Mouse (Mus musculus) midbrain, embryonic 11.5 days (tissue): ENCODE measurements around the gene Map1lc3a. TPM values are rescaled to one million over a fixed set of nuclear protein-coding genes. Genes with fewer than 3 reads are reported as not detected.

Experiments used
- ATAC-seq: fragments of 200-750 bp; cut with Nextera tagmentation; 2 replicates; pipeline ENCODE4 v1.8.0; 2017; ENCODE audit warnings: moderate TSS enrichment, moderate library complexity; ENCODE audit not compliant: low FRiP score
- DNase-seq: peaks from one replicate; pipeline ENCODE4 v3.0.0; 2015; ENCODE audit warnings: low spot score; ENCODE audit errors: missing footprints
- H3K27ac ChIP-seq: fragments of 300-500 bp; sonication (generic); 2 replicates; pipeline ENCODE4 v1.5.1; 2014; ENCODE audit warnings: low read depth, low read length
- H3K27me3 ChIP-seq: fragments of 300-500 bp; sonication (generic); 2 replicates; pipeline ENCODE4 v1.6.1; 2014; ENCODE audit warnings: mild to moderate bottlenecking, low read length, moderate library complexity, mixed read lengths; ENCODE audit not compliant: control insufficient read depth, insufficient read depth
- H3K36me3 ChIP-seq: fragments of 300-500 bp; sonication (generic); 2 replicates; pipeline ENCODE4 v1.6.1; 2014; ENCODE audit warnings: mild to moderate bottlenecking, low read length, moderate library complexity, mixed read lengths; ENCODE audit not compliant: control insufficient read depth, insufficient read depth
- H3K4me1 ChIP-seq: fragments of 300-500 bp; sonication (generic); 2 replicates; pipeline ENCODE4 v1.6.1; 2014; ENCODE audit warnings: low read length; ENCODE audit not compliant: control insufficient read depth, insufficient read depth
- H3K4me2 ChIP-seq: fragments of 300-500 bp; sonication (generic); 2 replicates; pipeline ENCODE4 v1.6.1; 2014; ENCODE audit warnings: mild to moderate bottlenecking, moderate library complexity
- H3K4me3 ChIP-seq: fragments of 300-500 bp; sonication (generic); 2 replicates; pipeline ENCODE4 v1.5.1; 2014; ENCODE audit warnings: low read depth, low read length
- H3K9ac ChIP-seq: fragments of 300-500 bp; sonication (generic); 2 replicates; pipeline ENCODE4 v1.6.1; 2014; ENCODE audit warnings: low read length
- H3K9me3 ChIP-seq: fragments of 300-500 bp; sonication (generic); 2 replicates; pipeline ENCODE4 v1.6.1; 2016; ENCODE audit warnings: low read length; ENCODE audit not compliant: control insufficient read depth
- WGBS: fragments of 180-500 bp; shearing (Covaris S2); extraction: QIAGEN DNeasy Blood & Tissue Kit; methylation state at CpG from one replicate; pipeline ENCODE4 v1.1.7; 2014; 5-methylcytosine and 5-hydroxymethylcytosine counted together
- polyA plus RNA-seq: library from polyadenylated mRNA; unstranded; fragments of >200 nt; fragmentation: Nextera tagmentation; extraction: Ambion mirVana; gene quantifications from 2 replicates; pipeline ENCODE4 v1.2.1, GENCODE M21; 2014

The Map1lc3a gene
- 118 and 130 TPM in 2 replicates for polyA plus RNA-seq

DNA sequence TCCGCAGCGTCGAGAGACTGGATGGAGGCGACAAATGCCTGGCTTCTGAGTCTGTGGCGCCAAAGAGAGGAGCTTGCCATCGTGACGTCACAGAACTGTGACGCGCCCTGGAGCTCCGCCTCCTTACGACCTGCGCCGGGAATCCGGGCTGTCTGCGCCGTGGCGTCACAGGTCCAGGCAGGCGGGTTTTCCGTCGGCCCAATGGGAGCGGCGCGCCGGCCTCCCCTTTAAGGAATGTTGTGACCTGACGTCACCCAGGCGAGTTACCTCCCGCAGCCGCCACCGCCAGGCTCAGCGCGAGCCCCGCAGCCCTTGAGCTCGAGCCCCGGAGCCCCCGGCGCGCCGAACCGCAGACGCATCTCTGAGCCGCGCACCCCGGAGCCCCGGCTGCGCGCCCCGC, at the start of gene Map1lc3a:
Map1lc3a (plus strand) TSS at position 103 of the 400 bp plus-strand sequence.
- 2% methylated on average over 47 of the region's 47 CpGs for WGBS
- Histone ChIP-seq H3K9ac (peak within 1 kb of the TSS; percentile 84), H3K9me3 (no peaks in the 10 kb centered on the region), H3K27me3 (no peaks in the 10 kb centered on the region), H3K4me2 (peak within 1 kb of the TSS; percentile 73), H3K4me1 (peaks cover 7% of the 10 kb centered on the region), H3K27ac (no peak within 1 kb of the TSS), H3K4me3 (peak within 1 kb of the TSS; percentile 90), H3K36me3 (no peaks in the 10 kb centered on the region)
- ATAC-seq (peak; percentile 91), DNase-seq (peak; percentile 99)

DNA sequence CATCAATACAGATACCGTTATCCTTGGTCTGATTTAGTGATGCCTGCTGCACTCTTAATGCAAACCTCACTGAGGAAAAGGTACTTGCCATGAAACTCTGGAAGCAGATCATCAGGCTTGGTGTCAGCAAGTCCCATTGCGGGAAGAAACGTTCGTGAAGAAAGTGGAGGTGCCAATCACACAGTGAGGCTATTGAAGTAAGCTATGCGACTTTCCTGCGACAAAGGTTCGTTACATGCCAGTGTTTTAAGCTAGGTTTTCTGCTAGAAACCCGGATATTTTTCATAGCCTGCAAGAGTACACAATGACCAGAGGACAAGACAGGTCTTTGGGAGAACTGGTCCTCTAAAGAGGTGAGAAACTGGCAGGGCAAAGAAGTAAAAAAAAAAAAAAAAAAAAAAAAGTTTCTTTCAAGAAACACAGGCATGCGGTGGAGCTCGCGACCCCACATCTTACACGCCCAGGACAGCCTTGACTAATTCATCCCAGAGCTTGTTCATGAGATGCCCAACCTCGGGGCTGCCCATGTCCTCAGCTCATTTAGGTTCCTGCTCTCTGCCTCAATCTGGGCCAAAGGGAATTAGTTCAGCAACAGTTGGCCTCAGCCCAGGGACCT, 40.2 kb upstream of the Map1lc3a start:
- peak; percentile 93 for DNase-seq
- 6% methylated on average over 13 of the region's 13 CpGs for WGBS

DNA sequence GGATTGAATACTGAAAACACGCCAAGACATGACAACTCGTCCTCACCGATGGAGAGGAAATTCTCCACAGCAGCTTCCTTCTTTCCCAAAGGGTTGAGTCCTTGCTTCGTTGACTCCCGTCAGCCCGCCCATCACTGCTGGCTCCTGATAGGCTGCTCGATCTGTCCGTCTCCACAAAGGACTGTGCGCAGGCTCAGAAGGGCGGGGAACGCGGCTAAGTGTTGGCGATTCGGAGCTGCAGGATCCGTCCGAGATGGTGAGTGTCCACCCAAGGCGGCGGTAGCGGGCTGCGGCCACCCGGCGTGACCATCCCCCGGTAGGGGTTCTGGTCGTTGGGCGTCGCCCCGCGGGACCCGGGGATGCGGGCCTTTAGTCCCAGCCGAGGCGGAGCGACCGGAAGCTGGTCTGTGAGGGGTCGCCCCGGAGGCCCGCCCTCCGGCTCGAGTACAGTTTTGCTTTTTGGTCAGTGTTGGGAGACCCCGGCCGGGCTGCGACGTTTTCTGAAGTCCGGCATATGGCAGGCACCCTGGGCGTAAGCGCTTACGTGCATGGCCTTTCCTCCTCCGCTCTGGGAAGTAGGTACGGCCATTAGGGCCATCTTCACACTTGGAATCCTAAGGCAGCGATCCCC, 39.6 kb upstream of the Map1lc3a start, which contains the start of gene Dynlrb1:
Dynlrb1 (plus strand) TSS at position 172 of the 631 bp plus-strand sequence.
- H3K9me3 ChIP-seq = no peaks in the 10 kb centered on the region
- no peaks in the 10 kb centered on the region for H3K27me3 ChIP-seq
- peaks cover 14% of the 10 kb centered on the region for H3K4me1 ChIP-seq
- DNase-seq (peak; percentile 100), ATAC-seq (peak; percentile 100)
- peak within 1 kb of the TSS; percentile 83 for H3K27ac ChIP-seq
- H3K4me3 ChIP-seq = peak within 1 kb of the TSS; percentile 80
- peak within 1 kb of the TSS; percentile 83 for H3K4me2 ChIP-seq
- H3K36me3 ChIP-seq = no peaks in the 10 kb centered on the region
- H3K9ac ChIP-seq = peak within 1 kb of the TSS; percentile 93
- under 1% methylated on average over 50 of the region's 50 CpGs for WGBS

More for the DNA sequence above, 40.2 kb upstream of the Map1lc3a start:
- H3K4me2 ChIP-seq = peak overlapping the region; percentile 83
- H3K36me3 ChIP-seq = no peaks in the 10 kb centered on the region
- peak overlapping the region; percentile 93 for H3K9ac ChIP-seq
- H3K27me3 ChIP-seq = no peaks in the 10 kb centered on the region
- H3K27ac ChIP-seq = peak overlapping the region; percentile 83; the same call in 1 of the 2 replicates
- peak; percentile 87 for ATAC-seq
- H3K9me3 ChIP-seq = no peaks in the 10 kb centered on the region
- peak overlapping the region; percentile 80 for H3K4me3 ChIP-seq
- peaks cover 14% of the 10 kb centered on the region for H3K4me1 ChIP-seq

DNA sequence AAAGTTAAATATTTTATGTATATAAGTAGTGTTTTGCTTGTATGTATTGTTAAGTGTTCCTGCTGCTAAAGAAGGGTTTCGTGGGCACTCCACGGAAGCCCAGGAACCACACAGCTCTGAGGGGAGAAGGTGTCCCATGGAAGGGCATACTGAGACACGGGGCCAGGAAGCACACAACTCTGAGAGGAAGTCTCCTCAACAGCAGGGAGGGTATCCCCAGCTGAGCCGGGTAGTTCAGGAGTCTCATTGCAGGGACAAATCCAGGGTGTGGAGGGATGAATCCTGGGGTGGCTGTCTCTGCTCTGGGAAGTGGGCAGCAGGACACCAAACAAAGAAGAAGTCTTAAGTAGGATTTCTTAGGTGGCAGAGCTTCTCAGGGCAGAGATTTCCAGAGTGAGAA, 38.8 kb upstream of the Map1lc3a start:
- ATAC-seq (no peak), DNase-seq (no peak)

DNA sequence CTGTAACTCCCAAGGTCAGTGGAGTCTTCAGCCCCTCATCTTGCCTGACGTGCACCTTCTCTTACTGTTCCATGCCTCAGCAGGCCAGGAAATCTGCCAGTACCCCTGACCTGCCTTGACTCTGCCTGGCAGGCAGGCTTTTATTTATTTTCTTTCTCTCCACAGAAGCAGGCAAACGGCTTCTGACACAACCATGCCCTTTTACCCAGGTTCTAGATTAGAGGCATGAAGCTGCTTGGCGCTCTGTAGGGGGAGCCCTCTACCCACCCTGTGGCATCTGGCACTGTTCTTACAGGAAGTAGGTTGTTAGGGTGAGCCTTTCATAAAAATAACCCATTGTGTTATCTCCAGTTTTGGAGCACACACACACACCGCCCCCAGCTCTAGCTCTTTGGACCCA, 35.2 kb upstream of the Map1lc3a start:
- Histone ChIP-seq H3K27ac (no peak overlapping the region), H3K27me3 (no peaks in the 10 kb centered on the region), H3K4me3 (no peak overlapping the region), H3K4me1 (peaks cover 11% of the 10 kb centered on the region), H3K9me3 (no peaks in the 10 kb centered on the region), H3K4me2 (no peak overlapping the region), H3K9ac (no peak overlapping the region), H3K36me3 (peaks cover 11% of the 10 kb centered on the region)
- WGBS = 77% methylated on average over 4 of the region's 4 CpGs
- no peak for DNase-seq
- ATAC-seq = no peak

More for the DNA sequence above, 38.8 kb upstream of the Map1lc3a start:
- Histone ChIP-seq H3K27me3 (no peaks in the 10 kb centered on the region), H3K4me1 (peaks cover 14% of the 10 kb centered on the region), H3K27ac (no peak overlapping the region), H3K36me3 (no peaks in the 10 kb centered on the region), H3K9ac (peak overlapping the region; percentile 93), H3K9me3 (no peaks in the 10 kb centered on the region), H3K4me3 (peak overlapping the region; percentile 80), H3K4me2 (peak overlapping the region; percentile 83)
- 15% methylated on average over 4 of the region's 4 CpGs for WGBS

DNA sequence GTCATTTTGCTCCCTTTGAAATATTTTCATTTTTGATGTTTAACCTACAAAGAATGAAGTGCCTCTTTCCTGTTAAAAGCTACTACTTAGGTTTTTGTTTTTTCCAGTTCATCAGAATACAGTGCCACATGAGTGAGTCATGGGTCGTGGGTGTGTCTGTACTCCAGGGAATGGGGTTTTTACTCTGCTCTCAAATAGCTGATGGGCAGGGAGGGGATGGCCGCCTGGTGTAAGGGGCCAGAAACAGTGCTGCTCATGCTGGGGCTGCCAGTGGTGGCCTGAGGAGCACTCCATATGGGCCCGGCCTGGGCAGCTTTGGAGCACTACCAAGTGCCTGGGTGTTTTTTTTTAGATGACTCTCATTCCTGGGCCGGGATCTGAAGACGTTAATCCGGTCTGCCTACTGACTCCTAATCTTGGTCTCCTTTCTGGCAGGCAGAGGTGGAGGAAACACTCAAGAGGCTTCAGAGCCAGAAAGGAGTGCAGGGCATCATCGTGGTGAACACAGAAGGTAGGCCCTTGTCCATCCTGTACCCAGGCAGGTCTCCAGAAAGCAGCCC, 33.7 kb upstream of the Map1lc3a start:
- Histone ChIP-seq H3K9me3 (no peaks in the 10 kb centered on the region), H3K27ac (no peak overlapping the region), H3K4me2 (no peak overlapping the region), H3K4me1 (peaks cover 7% of the 10 kb centered on the region), H3K36me3 (peaks cover 18% of the 10 kb centered on the region), H3K27me3 (no peaks in the 10 kb centered on the region), H3K9ac (no peak overlapping the region), H3K4me3 (no peak overlapping the region)
- DNase-seq = no peak
- no peak for ATAC-seq
- WGBS = 93% methylated on average over 7 of the region's 7 CpGs

DNA sequence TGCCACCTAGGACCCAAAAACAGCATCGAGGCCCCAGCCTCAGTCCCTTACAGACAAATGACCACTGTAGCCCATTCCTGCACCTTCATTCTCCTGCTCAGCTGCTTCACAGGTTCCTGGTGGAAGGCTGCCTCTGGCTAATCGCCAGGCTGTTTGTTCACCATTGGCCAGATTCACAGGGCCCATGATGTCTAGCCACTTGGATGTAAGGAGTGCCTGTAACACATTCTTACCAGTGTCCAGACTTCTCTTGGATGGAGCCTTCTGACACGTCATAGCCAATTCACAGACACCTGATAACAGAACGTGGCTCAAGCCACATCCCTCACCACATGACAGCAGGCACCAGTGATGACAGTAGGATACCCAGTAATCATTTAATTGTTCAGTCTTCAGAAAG, 29.9 kb upstream of the Map1lc3a start:
- Histone ChIP-seq H3K27me3 (no peaks in the 10 kb centered on the region), H3K36me3 (peaks cover 44% of the 10 kb centered on the region), H3K27ac (no peak overlapping the region), H3K4me2 (no peak overlapping the region), H3K9me3 (no peaks in the 10 kb centered on the region), H3K4me1 (no peaks in the 10 kb centered on the region), H3K4me3 (no peak overlapping the region), H3K9ac (no peak overlapping the region)
- no peak for DNase-seq
- ATAC-seq = no peak
- WGBS = 86% methylated on average over 4 of the region's 4 CpGs

DNA sequence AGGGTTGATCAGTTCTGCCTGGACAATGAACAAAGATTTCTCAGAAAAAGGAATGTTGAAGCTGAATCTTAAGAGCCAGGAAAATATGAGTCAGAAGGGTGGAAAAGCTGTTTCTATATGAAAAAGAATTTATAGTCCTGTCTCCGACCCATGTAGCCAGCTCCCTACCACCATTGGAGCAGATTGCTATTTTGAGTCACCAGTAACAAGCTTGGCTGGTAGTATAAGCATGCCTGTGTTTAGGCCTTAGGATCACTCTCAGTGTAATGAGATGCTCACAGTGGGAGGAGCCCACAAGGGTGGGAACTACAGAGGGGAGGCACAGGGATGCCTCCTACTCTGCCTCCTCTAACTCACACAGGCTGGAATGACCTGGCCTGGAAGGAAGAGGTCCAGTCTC, 27.9 kb upstream of the Map1lc3a start:
- ATAC-seq (no peak), DNase-seq (no peak)
- WGBS = 93% methylated on average over 1 of the region's 1 CpGs
- H3K9me3 ChIP-seq = no peaks in the 10 kb centered on the region
- no peak overlapping the region for H3K27ac ChIP-seq
- no peaks in the 10 kb centered on the region for H3K27me3 ChIP-seq
- no peaks in the 10 kb centered on the region for H3K4me1 ChIP-seq
- no peak overlapping the region for H3K4me3 ChIP-seq
- H3K9ac ChIP-seq = no peak overlapping the region
- no peak overlapping the region for H3K4me2 ChIP-seq
- H3K36me3 ChIP-seq = peaks cover 46% of the 10 kb centered on the region

DNA sequence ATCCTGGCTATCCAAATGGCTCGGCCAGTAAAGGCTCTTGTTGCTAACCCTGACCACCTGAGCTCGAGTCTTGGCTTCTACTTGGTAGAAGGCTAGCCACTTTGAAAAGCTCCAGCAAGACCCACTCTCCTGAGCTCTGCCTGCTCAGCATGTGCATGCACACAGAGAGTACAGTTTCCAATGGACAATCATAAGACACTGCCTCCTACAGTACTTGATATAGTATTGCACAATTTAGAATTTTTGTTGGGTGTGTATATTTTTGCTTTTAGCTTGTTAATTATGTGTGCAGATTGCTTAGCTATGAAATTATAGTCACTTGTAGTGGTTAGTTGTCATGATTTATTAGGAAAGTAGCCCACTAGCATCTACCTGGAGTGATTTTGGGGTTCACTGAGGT, 27.4 kb upstream of the Map1lc3a start:
- Histone ChIP-seq H3K4me2 (no peak overlapping the region), H3K4me1 (no peaks in the 10 kb centered on the region), H3K27me3 (no peaks in the 10 kb centered on the region), H3K9ac (no peak overlapping the region), H3K36me3 (peaks cover 45% of the 10 kb centered on the region), H3K27ac (no peak overlapping the region), H3K4me3 (no peak overlapping the region), H3K9me3 (no peaks in the 10 kb centered on the region)
- ATAC-seq (no peak), DNase-seq (no peak)
- WGBS = 82% methylated on average over 2 of the region's 2 CpGs
